Mouse (Mus musculus) liver, adult 2 months (tissue): ENCODE data around the gene Ufsp2. TPM values are rescaled to one million over a fixed set of nuclear protein-coding genes. Genes with fewer than 3 reads are reported as not detected.

Experiments
- DNase-seq: peaks from one replicate; pipeline ENCODE4 v3.0.0-alpha.2; 2011; ENCODE audit warnings: low read depth, low spot score; ENCODE audit errors: extremely low read depth
- H3K27ac ChIP-seq: fragments of 200-500 bp; replicated peaks from 2 replicates; pipeline ENCODE4 v1.5.1; 2012; ENCODE audit warnings: low read depth, mild to moderate bottlenecking, control low read depth, inconsistent platforms, low read length; ENCODE audit not compliant: insufficient read depth
- H3K27me3 ChIP-seq: fragments of 200-500 bp; 2 replicates; pipeline ENCODE4 v1.6.1; 2012; ENCODE audit warnings: mild to moderate bottlenecking, moderate library complexity, low read length, inconsistent platforms; ENCODE audit not compliant: control insufficient read depth, insufficient read depth
- H3K36me3 ChIP-seq: fragments of 200-500 bp; 2 replicates; pipeline ENCODE4 v1.6.1; 2012; ENCODE audit warnings: low read length, inconsistent platforms; ENCODE audit not compliant: control insufficient read depth, insufficient read depth
- H3K4me1 ChIP-seq: fragments of 200-500 bp; 2 replicates; pipeline ENCODE4 v1.6.1; 2011; ENCODE audit warnings: low read length; ENCODE audit not compliant: control insufficient read depth, insufficient read depth
- H3K4me3 ChIP-seq: fragments of 200-500 bp; 2 replicates; pipeline ENCODE4 v1.5.1; 2011; ENCODE audit warnings: low read depth, mild to moderate bottlenecking, control low read depth, low read length, moderate library complexity; ENCODE audit not compliant: insufficient read depth
- H3K79me2 ChIP-seq: fragments of 200-500 bp; 2 replicates; pipeline ENCODE4 v1.6.1; 2012; ENCODE audit warnings: inconsistent platforms, mild to moderate bottlenecking, low read length, moderate library complexity; ENCODE audit not compliant: control insufficient read depth, insufficient read depth
- H3K9ac ChIP-seq: fragments of 200-500 bp; 2 replicates; pipeline ENCODE4 v1.6.1; 2012; ENCODE audit warnings: low read depth, mild to moderate bottlenecking, control low read depth, inconsistent platforms, low read length
- CTCF ChIP-seq: fragments of 200-500 bp; IDR thresholded peaks from 2 replicates; pipeline ENCODE4 v1.5.1; 2011; ENCODE audit warnings: low read depth, low read length, control low read depth
- POLR2A ChIP-seq: fragments of 200-500 bp; IDR thresholded peaks from 2 replicates; pipeline ENCODE4 v1.6.1; 2011; ENCODE audit warnings: low read length, control low read depth; ENCODE audit not compliant: insufficient read depth; ENCODE audit errors: extremely low read depth
- WGBS: fragments of 180-500 bp; shearing (Covaris S2); methylation state at CpG from one replicate; pipeline ENCODE4 v1.1.7; 2018; 5-methylcytosine and 5-hydroxymethylcytosine counted together
- polyA plus RNA-seq: library from polyadenylated mRNA; depleted of rRNA; stranded (reverse); fragments of >200 nt; gene quantifications from 2 replicates; pipeline ENCODE4 v1.2.3, GENCODE M21; 2012; rRNA removed
- total RNA-seq: library from RNA; depleted of rRNA; stranded (reverse); fragments of >200 nt; gene quantifications from 2 replicates; pipeline ENCODE4 v1.2.3, GENCODE M21; 2014; rRNA removed

Ufsp2 gene
- total RNA-seq (53.8 and 68.0 TPM in 2 replicates), polyA plus RNA-seq (16.9 and 18.6 TPM in 2 replicates)

DNA sequence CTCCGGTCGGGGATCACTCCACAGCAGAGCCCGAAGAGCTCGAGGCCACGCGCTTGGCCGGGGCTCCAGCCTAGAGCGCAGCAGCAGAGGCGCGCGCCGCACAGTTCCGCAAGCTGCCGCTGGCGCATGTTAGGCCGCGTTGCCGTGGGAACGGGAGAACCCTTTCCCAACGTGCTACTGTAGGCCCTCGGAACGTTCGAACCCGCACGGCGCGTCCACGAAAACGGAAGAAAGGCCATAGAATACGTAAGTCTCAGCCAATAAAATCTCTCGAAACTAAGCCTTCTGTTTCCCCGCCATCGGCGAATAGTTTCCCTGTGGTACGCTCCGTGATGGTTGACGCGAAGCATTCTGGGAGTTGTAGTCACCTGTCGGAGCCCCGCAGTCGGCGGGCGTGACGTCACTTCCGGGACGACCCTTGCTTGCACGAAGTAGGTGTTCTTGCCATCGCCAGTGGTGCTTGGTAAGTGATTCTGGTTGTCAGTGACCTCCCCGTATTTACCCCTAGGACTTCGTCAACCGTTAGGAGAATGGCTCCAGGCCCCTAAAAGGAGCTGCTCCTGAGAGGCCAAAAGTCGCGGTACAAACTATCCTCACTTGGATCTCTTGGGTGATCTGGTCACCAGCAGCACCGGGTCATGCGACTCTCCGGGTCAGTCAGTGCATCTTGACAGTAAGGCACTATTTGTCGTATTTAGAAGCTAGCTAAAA lies at the start of gene Ufsp2, which contains the start of gene 1700029J07Rik:
Ufsp2 (plus strand) TSS at position 403 of the 711 bp plus-strand sequence.
1700029J07Rik (minus strand) TSS at position 127 of the 711 bp plus-strand sequence.
- under 1% methylated on average over 57 of the region's 57 CpGs for WGBS
- Histone ChIP-seq H3K27ac (peak within 1 kb of the TSS; percentile 53), H3K79me2 (no peaks in the 10 kb centered on the region; the same call in 1 of the 2 replicates), H3K9ac (peak within 1 kb of the TSS; percentile 56), H3K4me3 (peak within 1 kb of the TSS; percentile 53), H3K27me3 (no peaks in the 10 kb centered on the region), H3K4me1 (peaks cover 2% of the 10 kb centered on the region), H3K36me3 (peaks cover 4% of the 10 kb centered on the region)
- no peak for TF ChIP-seq POLR2A
- peak; percentile 51 for TF ChIP-seq CTCF
- DNase-seq = peak; percentile 97

DNA sequence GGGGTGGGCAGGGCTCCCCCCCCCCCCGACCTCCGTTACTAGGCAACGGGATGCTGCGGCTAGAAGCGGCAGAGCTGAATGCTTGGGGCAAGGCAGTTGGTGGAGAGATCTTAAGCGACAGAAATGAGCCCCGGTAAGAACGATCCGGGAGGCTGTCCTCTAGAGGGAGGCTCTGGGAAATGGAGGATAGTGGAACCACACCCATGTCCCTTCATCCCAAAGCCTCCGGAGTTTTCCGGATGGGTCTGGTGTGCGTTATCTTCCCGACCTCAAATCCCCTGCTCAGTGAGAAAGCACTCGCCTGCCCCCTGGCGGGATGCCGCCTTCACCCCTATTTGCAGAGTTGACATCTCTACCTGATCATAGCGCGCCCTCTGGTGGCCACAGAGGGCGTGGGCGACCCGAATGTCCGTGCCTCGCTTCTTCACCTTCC lies 40.7 kb upstream of the Ufsp2 start, which contains the start of gene Ccdc110:
Ccdc110 (plus strand) TSS at position 38 of the 433 bp plus-strand sequence.
- H3K4me1 ChIP-seq = no peaks in the 10 kb centered on the region
- TF ChIP-seq POLR2A = no peak
- peak; percentile 100 for TF ChIP-seq CTCF
- H3K9ac ChIP-seq = no peak within 1 kb of the TSS
- H3K36me3 ChIP-seq = no peaks in the 10 kb centered on the region
- DNase-seq = peak; percentile 62
- no peaks in the 10 kb centered on the region for H3K79me2 ChIP-seq
- WGBS = 12% methylated on average over 23 of the region's 23 CpGs
- H3K27ac ChIP-seq = no peak within 1 kb of the TSS
- H3K27me3 ChIP-seq = no peaks in the 10 kb centered on the region
- no peak within 1 kb of the TSS for H3K4me3 ChIP-seq

DNA sequence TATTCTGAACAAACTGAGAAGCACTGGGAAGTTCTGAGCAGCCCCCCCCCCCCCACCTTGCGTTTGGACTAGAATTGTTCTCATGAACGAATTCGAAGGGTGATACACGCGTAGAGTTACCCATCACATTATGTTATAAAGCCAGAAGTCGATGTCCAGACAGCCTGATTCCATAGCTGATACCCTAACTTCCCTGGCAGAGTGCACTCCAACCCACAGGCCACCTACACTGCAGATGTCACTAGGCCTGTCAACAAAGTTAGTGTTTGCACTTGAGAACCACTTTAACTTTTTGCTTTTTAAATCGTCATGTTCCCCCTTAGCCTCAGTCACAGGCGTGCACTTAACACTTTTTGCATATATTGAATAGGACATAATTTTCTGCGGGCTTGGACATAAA lies 38.3 kb upstream of the Ufsp2 start:
- WGBS = 85% methylated on average over 9 of the region's 9 CpGs

DNA sequence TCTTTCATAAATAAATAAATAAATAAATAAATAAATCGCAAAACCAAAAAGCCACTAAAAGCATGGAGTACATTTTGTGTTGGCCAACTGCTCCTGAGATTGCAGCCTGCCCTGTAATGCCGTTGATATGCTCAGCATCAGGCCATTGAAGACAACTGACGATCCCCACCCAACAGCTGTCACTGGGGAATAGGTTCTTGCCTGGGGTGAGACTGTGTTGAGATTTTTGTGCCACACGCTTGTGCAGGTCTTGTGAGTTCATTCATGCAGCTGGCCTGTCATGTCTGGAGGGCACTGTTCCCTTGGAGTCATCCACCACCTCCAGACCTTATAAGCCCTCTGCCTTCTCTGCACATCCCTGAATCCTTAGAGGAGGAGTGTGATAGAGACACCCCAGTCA lies 29.0 kb upstream of the Ufsp2 start:
- no peaks in the 10 kb centered on the region for H3K4me1 ChIP-seq
- WGBS = 93% methylated on average over 4 of the region's 4 CpGs

More for the DNA sequence above, 38.3 kb upstream of the Ufsp2 start:
- H3K36me3 ChIP-seq = no peaks in the 10 kb centered on the region
- H3K9ac ChIP-seq = no peak overlapping the region
- DNase-seq = no peak
- no peaks in the 10 kb centered on the region for H3K79me2 ChIP-seq
- H3K4me3 ChIP-seq = no peak overlapping the region
- TF ChIP-seq POLR2A = no peak
- no peak for TF ChIP-seq CTCF
- no peaks in the 10 kb centered on the region for H3K4me1 ChIP-seq
- H3K27ac ChIP-seq = no peak overlapping the region
- H3K27me3 ChIP-seq = 0 out of 2 replicates have a peak, but pooled peaks cover 2% of the 10 kb centered on the region

DNA sequence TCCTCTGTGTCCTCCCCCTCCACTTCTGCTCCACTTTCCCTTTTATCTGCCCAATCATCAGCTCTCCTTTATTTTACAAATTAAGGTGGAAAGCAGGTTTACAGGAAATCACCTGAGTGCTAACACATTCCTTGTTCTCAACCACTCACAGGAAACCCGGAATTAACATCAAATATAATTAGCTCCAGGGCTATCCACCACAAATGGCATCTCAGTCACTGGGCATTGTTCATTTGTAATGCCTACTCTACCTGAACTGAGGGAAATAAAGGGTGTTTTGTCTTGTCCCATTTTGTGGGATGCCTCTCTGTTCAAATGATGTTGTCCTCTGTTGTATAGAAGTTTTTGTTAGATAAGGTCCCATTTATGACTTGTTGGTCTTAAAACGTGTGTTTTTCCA lies 24.7 kb upstream of the Ufsp2 start:
- no peaks in the 10 kb centered on the region for H3K36me3 ChIP-seq
- no peak overlapping the region for H3K4me3 ChIP-seq
- no peaks in the 10 kb centered on the region for H3K27me3 ChIP-seq
- 72% methylated on average over 2 of the region's 2 CpGs for WGBS
- no peaks in the 10 kb centered on the region for H3K4me1 ChIP-seq
- no peak overlapping the region for H3K9ac ChIP-seq
- no peaks in the 10 kb centered on the region for H3K79me2 ChIP-seq
- DNase-seq = no peak
- TF ChIP-seq POLR2A (no peak), CTCF (no peak)
- no peak overlapping the region for H3K27ac ChIP-seq

More for the DNA sequence above, 29.0 kb upstream of the Ufsp2 start:
- TF ChIP-seq POLR2A (no peak), CTCF (no peak)
- Histone ChIP-seq H3K79me2 (no peaks in the 10 kb centered on the region), H3K9ac (no peak overlapping the region), H3K27ac (no peak overlapping the region), H3K27me3 (0 out of 2 replicates have a peak, but pooled peaks cover 2% of the 10 kb centered on the region), H3K36me3 (no peaks in the 10 kb centered on the region), H3K4me3 (no peak overlapping the region)
- DNase-seq = no peak

DNA sequence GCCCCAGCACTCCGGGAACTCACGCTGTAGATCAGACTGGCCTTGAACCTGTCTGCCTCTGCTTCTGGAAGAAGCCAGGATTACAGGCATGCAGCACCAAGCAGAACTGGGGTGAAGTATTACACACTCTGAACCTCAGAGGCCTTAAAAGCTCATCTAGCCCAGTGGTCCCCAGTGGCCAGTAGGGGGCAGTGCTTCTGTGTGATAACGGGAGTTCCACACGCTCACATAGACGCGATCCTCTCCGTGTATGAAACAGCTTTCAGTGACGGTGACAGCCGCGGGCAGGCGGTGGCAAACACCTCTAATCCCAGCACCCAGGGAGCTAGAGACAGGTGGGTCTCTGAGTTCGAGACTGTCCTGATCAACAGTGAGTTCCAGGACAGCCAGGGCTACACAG lies 4.4 kb upstream of the Ufsp2 start:
- Histone ChIP-seq H3K27me3 (no peaks in the 10 kb centered on the region), H3K9ac (no peak overlapping the region), H3K4me3 (no peak overlapping the region), H3K79me2 (no peaks in the 10 kb centered on the region; the same call in 1 of the 2 replicates), H3K27ac (no peak overlapping the region), H3K36me3 (no peaks in the 10 kb centered on the region), H3K4me1 (no peaks in the 10 kb centered on the region)
- TF ChIP-seq CTCF (peak; percentile 27; the same call in 1 of the 2 replicates), POLR2A (no peak)
- WGBS = over 99% methylated on average over 12 of the region's 12 CpGs
- DNase-seq = no peak
